Mouse (Mus musculus): ENCODE measurements around the gene Podxl2. TPM values are rescaled to one million over a fixed set of nuclear protein-coding genes. Genes with fewer than 3 reads are reported as not detected.

Gene Podxl2
- polyA plus RNA-seq, 1 experiment: 7.7 TPM

DNA sequence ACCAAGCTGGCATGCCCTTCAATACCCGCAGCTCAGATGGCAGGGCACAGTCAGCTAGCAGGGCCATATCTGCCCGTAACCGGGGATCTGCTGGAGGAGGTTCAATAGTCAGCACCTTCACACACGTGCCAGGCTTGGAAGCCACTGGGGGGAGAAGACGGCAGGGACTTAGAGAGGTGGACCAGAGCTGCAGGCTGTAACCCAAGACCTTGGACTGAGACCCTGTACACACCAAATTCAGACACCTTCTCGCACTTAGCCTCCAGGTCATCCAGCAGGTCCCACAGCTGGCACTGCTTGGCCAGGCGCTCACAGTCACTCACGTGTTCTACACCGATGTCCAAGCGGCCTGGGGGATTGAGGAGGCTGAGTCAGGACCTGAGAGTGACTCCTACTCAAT lies 36.2 kb downstream of the Podxl2 start:
- Histone ChIP-seq H3K36me3 (ENCODE audit: control insufficient read depth, insufficient read depth, low read length) (peaks cover 31% of the 10 kb centered on the region), H3K4me1 (ENCODE audit: control insufficient read depth, insufficient read depth, insufficient read length) (peaks cover 11% of the 10 kb centered on the region), H3K4me3 (ENCODE audit: extremely low read depth, insufficient read depth, insufficient read length) (no peak overlapping the region), H3K27ac (ENCODE audit: insufficient read depth, low read length) (no peak overlapping the region), H3K27me3 (ENCODE audit: control insufficient read depth, insufficient read depth, low read length) (no peaks in the 10 kb centered on the region)
- WGBS: 97% methylated on average over 10 of the region's 10 CpGs
- no peak for DNase-seq (ENCODE audit: low read depth in 1 of 2, low spot score in 2 of 2)
- TF ChIP-seq POLR2A (IDR thresholded peaks at IDR 0.05; ENCODE audit: low read depth, low read length): no peak
- no peak for TF ChIP-seq CTCF (IDR thresholded peaks at IDR 0.05; ENCODE audit: extremely low read depth, insufficient read depth, insufficient read length, insufficient replicate concordance)

- Histone ChIP-seq H3K27me3 (ENCODE audit: control insufficient read depth, insufficient read depth, low read length) (no peaks in the 10 kb centered on the region), H3K27ac (ENCODE audit: insufficient read depth, low read length) (no peak overlapping the region), H3K36me3 (ENCODE audit: control insufficient read depth, insufficient read depth, low read length) (peaks cover 31% of the 10 kb centered on the region), H3K4me1 (ENCODE audit: control insufficient read depth, insufficient read depth, insufficient read length) (peaks cover 11% of the 10 kb centered on the region), H3K4me3 (ENCODE audit: extremely low read depth, insufficient read depth, insufficient read length) (no peak overlapping the region)
- TF ChIP-seq POLR2A (IDR thresholded peaks at IDR 0.05; ENCODE audit: low read depth, low read length) (no peak), CTCF (IDR thresholded peaks at IDR 0.05; ENCODE audit: extremely low read depth, insufficient read depth, insufficient read length, insufficient replicate concordance) (no peak)
- 95% methylated on average over 12 of the region's 12 CpGs for WGBS
- no peak for DNase-seq (ENCODE audit: low read depth in 1 of 2, low spot score in 2 of 2)
These were observed 36.8 kb downstream of the Podxl2 start for GRCm38 (mm10) chr6:88837999-88838398.

- peaks cover 31% of the 10 kb centered on the region for H3K36me3 ChIP-seq (ENCODE audit: control insufficient read depth, insufficient read depth, low read length)
- no peaks in the 10 kb centered on the region for H3K27me3 ChIP-seq (ENCODE audit: control insufficient read depth, insufficient read depth, low read length)
- TF ChIP-seq POLR2A (IDR thresholded peaks at IDR 0.05; ENCODE audit: low read depth, low read length): no peak
- TF ChIP-seq CTCF (IDR thresholded peaks at IDR 0.05; ENCODE audit: extremely low read depth, insufficient read depth, insufficient read length, insufficient replicate concordance): no peak
- no peak for DNase-seq (ENCODE audit: low read depth in 1 of 2, low spot score in 2 of 2)
- H3K27ac ChIP-seq (ENCODE audit: insufficient read depth, low read length): no peak overlapping the region
- H3K4me3 ChIP-seq (ENCODE audit: extremely low read depth, insufficient read depth, insufficient read length): no peak overlapping the region
- H3K4me1 ChIP-seq (ENCODE audit: control insufficient read depth, insufficient read depth, insufficient read length): peaks cover 7% of the 10 kb centered on the region; the same call in 1 of the 2 replicates
- WGBS: 93% methylated on average over 28 of the region's 28 CpGs
These were observed 38.5 kb downstream of the Podxl2 start for GRCm38 (mm10) chr6:88836178-88836819.

- DNase-seq (ENCODE audit: low read depth in 1 of 2, low spot score in 2 of 2): no peak
These were observed 39.8 kb downstream of the Podxl2 start for GRCm38 (mm10) chr6:88835047-88835446.

GRCm38 (mm10) chr6:88833340-88834140 lies 41.3 kb downstream of the Podxl2 start:
- DNase-seq (ENCODE audit: low read depth in 1 of 2, low spot score in 2 of 2): no peak
- WGBS: 67% methylated on average over 5 of the region's 5 CpGs
- H3K4me1 ChIP-seq (ENCODE audit: control insufficient read depth, insufficient read depth, insufficient read length): peaks cover 4% of the 10 kb centered on the region; the same call in 1 of the 2 replicates
- no peak overlapping the region for H3K4me3 ChIP-seq (ENCODE audit: extremely low read depth, insufficient read depth, insufficient read length)
- no peaks in the 10 kb centered on the region for H3K27me3 ChIP-seq (ENCODE audit: control insufficient read depth, insufficient read depth, low read length)
- H3K27ac ChIP-seq (ENCODE audit: insufficient read depth, low read length): no peak overlapping the region
- H3K36me3 ChIP-seq (ENCODE audit: control insufficient read depth, insufficient read depth, low read length): peaks cover 23% of the 10 kb centered on the region
- TF ChIP-seq CTCF (IDR thresholded peaks at IDR 0.05; ENCODE audit: extremely low read depth, insufficient read depth, insufficient read length, insufficient replicate concordance) (no peak), POLR2A (IDR thresholded peaks at IDR 0.05; ENCODE audit: low read depth, low read length) (no peak)

More at GRCm38 (mm10) chr6:88835047-88835446, 39.8 kb downstream of the Podxl2 start:
- Histone ChIP-seq H3K27me3 (ENCODE audit: control insufficient read depth, insufficient read depth, low read length) (no peaks in the 10 kb centered on the region), H3K27ac (ENCODE audit: insufficient read depth, low read length) (peak overlapping the region; percentile 17; the same call in 1 of the 2 replicates), H3K4me1 (ENCODE audit: control insufficient read depth, insufficient read depth, insufficient read length) (peaks cover 4% of the 10 kb centered on the region; the same call in 1 of the 2 replicates), H3K36me3 (ENCODE audit: control insufficient read depth, insufficient read depth, low read length) (peaks cover 31% of the 10 kb centered on the region), H3K4me3 (ENCODE audit: extremely low read depth, insufficient read depth, insufficient read length) (no peak overlapping the region)
- 14% methylated on average over 5 of the region's 5 CpGs for WGBS
- no peak for TF ChIP-seq CTCF (IDR thresholded peaks at IDR 0.05; ENCODE audit: extremely low read depth, insufficient read depth, insufficient read length, insufficient replicate concordance)
- TF ChIP-seq POLR2A (IDR thresholded peaks at IDR 0.05; ENCODE audit: low read depth, low read length): no peak

- DNase-seq (ENCODE audit: low read depth in 1 of 2, low spot score in 2 of 2): no peak
- Histone ChIP-seq H3K36me3 (ENCODE audit: control insufficient read depth, insufficient read depth, low read length) (peaks cover 15% of the 10 kb centered on the region), H3K27me3 (ENCODE audit: control insufficient read depth, insufficient read depth, low read length) (no peaks in the 10 kb centered on the region), H3K4me3 (ENCODE audit: extremely low read depth, insufficient read depth, insufficient read length) (no peak overlapping the region), H3K27ac (ENCODE audit: insufficient read depth, low read length) (no peak overlapping the region), H3K4me1 (ENCODE audit: control insufficient read depth, insufficient read depth, insufficient read length) (peaks cover 8% of the 10 kb centered on the region; the same call in 1 of the 2 replicates)
- WGBS: 70% methylated on average over 5 of the region's 5 CpGs
- no peak for TF ChIP-seq CTCF (IDR thresholded peaks at IDR 0.05; ENCODE audit: extremely low read depth, insufficient read depth, insufficient read length, insufficient replicate concordance)
- TF ChIP-seq POLR2A (IDR thresholded peaks at IDR 0.05; ENCODE audit: low read depth, low read length): no peak
These were observed 42.2 kb downstream of the Podxl2 start for GRCm38 (mm10) chr6:88832663-88833062.

Measured in spleen, adult 2 months (tissue).